Mouse (Mus musculus) E14TG2a.4 (cell line): ENCODE measurements around the gene Sema5b.

Experiments
- H3K27me3 ChIP-seq: 2 replicates; pipeline ENCODE4 v1.6.1; 2014; ENCODE audit warnings: low read length, control low read depth; ENCODE audit not compliant: insufficient read depth
- H3K36me3 ChIP-seq: 2 replicates; pipeline ENCODE4 v1.6.1; 2014; ENCODE audit warnings: low read length, control low read depth; ENCODE audit not compliant: insufficient read depth
- H3K4me1 ChIP-seq: replicated peaks from 2 replicates; pipeline ENCODE4 v1.6.1; 2014; ENCODE audit warnings: low read depth, low read length, control low read depth
- H3K4me3 ChIP-seq: replicated peaks from 2 replicates; pipeline ENCODE4 v1.5.1; 2014; ENCODE audit warnings: mild to moderate bottlenecking, low read length
- H3K9me3 ChIP-seq: 2 replicates; pipeline ENCODE4 v1.6.1; 2014; ENCODE audit warnings: low read length, control low read depth
- CTCF ChIP-seq: conservative IDR thresholded peaks from 2 replicates; pipeline ENCODE4 v1.5.1; 2014; ENCODE audit warnings: low read length
- NANOG ChIP-seq: IDR thresholded peaks from 2 replicates; pipeline ENCODE4 v1.6.1; 2014; ENCODE audit warnings: borderline replicate concordance, low read length, mixed read lengths
- POU5F1 ChIP-seq: IDR thresholded peaks from 2 replicates; pipeline ENCODE4 v1.6.1; 2014; ENCODE audit warnings: low read length, borderline replicate concordance

The Sema5b gene

DNA sequence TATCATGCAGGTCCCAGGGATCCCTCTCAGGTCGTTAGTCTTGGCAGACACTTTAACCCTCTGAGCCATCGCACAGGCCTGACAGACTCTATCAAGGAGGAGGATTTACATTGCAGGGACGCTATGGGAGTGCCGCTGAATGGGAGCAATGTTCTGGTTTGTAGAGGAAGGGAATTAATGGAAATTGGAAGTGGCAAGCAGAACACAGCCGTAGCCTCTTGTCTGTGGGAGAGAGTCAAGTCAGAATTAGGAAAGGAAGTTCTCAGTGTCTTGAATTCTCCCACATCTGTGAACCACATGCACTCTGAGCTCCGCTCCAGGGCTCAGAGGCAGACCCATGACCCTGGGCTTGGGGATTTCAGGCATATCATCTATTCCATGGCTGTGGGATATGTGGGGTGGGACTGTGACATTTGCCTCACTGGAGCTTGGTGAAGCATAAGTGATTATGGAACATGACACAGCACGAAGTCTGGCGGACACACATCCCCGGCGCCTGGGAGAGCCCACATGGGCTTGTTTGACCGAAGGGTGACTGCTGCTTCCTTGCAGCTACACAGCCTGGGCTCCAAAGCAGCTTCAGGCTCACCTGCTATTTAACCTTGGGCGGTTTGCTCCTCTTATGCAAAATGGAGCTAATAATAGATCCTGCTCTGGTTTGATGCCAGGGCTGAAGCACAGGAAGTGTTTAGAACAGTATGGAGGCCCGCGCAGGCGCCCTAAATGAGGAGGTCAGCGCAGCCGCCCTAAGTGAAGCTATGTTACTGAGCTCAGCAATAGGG lies 140.6 kb downstream of the Sema5b start:
- Histone ChIP-seq H3K4me3 (peak overlapping the region; percentile 58), H3K27me3 (peaks cover 26% of the 10 kb centered on the region), H3K4me1 (peaks cover 23% of the 10 kb centered on the region), H3K9me3 (no peaks in the 10 kb centered on the region), H3K36me3 (no peaks in the 10 kb centered on the region)
- TF ChIP-seq CTCF, result no peak
- no peak for TF ChIP-seq NANOG

DNA sequence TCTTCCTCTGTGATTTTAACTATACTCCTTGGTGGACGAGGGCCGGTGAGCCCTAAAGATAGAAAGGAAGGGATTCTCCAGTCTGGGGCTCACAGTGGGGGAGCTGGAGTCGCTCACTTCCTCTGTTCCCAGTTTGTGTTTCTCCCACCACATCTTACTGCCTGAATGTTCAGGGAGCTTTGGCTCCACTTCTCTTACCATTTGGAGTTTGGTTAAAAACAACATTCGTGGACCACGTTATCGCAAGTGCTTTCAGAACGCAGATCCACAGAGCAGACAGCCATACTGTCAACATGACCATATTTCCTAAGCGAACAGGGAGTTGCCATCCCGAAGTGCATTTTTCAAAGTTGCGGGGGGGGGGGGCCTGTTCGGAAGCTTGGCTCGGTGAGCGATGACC lies 144.1 kb downstream of the Sema5b start:
- no peaks in the 10 kb centered on the region for H3K9me3 ChIP-seq
- H3K27me3 ChIP-seq, result peaks cover 37% of the 10 kb centered on the region
- H3K36me3 ChIP-seq, result no peaks in the 10 kb centered on the region
- H3K4me3 ChIP-seq, result no peak overlapping the region
- peaks cover 15% of the 10 kb centered on the region for H3K4me1 ChIP-seq
- TF ChIP-seq NANOG, result no peak
- TF ChIP-seq POU5F1, result no peak
- no peak for TF ChIP-seq CTCF

DNA sequence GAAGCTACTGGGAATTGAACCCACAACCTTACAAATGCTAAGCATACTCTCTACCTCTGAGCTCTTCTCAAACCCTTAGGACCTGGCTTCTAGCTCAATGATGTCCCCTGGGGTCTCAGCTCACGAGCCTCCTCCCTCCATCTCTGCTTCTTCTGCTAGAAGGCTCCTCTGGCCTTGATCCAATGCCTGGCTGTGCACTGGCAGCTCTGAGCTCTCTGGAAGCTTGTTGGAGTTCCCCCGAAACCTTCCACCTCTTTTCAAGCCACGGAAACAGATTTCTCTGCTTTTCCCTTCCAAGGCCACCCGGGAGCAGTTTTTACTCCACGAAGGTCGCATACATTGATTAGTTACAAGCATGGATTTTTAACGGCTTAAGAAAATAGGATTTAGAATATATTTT lies 145.5 kb downstream of the Sema5b start:
- H3K9me3 ChIP-seq, result no peaks in the 10 kb centered on the region
- TF ChIP-seq CTCF (no peak), NANOG (no peak), POU5F1 (no peak)
- peaks cover 16% of the 10 kb centered on the region for H3K4me1 ChIP-seq
- peaks cover 29% of the 10 kb centered on the region for H3K27me3 ChIP-seq
- H3K4me3 ChIP-seq, result no peak overlapping the region
- H3K36me3 ChIP-seq, result no peaks in the 10 kb centered on the region

DNA sequence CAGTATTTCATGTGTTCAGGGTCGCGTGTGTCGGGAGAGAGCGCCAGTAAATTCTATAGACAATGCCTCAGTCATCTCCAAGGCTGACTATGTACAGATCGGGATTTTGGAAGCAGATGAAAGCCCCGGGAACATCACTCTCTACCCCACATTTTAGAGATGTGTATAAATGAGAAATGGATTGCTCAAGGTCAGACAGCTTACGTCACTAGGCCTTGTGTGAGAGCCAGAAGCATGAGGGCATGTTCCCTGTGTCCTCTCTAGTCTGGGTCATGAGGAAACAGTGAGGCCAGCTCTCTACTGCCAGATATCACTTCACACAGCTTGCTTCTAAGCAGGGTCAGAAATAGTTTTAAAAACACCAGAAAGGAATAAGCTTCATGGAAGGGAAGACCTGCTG lies 150.7 kb downstream of the Sema5b start:
- no peak for TF ChIP-seq CTCF
- TF ChIP-seq NANOG, result no peak
- no peak for TF ChIP-seq POU5F1
- Histone ChIP-seq H3K4me1 (peaks cover 14% of the 10 kb centered on the region), H3K4me3 (no peak overlapping the region), H3K36me3 (no peaks in the 10 kb centered on the region), H3K9me3 (peaks cover 3% of the 10 kb centered on the region; the same call in 1 of the 2 replicates), H3K27me3 (peaks cover 11% of the 10 kb centered on the region; the same call in 1 of the 2 replicates)

DNA sequence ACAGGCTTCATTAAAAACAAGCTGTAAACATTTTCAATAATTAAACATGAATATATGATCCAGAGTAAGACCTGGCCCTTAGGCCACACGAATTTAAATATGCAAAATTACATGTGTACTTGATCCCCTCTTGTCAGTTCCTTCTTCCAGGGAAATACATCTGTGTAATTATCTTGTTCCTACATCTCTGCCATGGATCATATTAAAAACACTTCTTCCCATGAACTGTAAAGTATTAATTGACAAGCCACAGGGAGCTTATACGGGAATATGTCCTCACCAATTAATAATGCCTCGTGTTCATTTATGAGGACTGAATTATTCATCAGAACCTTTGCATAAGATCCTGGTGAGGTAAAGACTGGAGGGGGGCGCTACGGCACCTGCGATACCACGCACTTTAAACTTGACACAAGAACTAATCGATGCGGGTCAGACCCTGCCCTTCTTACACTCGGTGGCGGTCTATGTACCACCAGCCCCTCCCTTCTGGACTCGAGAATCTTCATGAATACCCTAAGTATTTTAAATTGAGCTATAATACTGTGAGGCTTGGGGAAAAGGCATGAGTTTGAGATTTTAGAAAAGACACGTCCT lies 153.4 kb downstream of the Sema5b start:
- Histone ChIP-seq H3K36me3 (peaks cover 10% of the 10 kb centered on the region), H3K4me3 (no peak overlapping the region), H3K9me3 (peaks cover 3% of the 10 kb centered on the region; the same call in 1 of the 2 replicates), H3K4me1 (peaks cover 15% of the 10 kb centered on the region), H3K27me3 (no peaks in the 10 kb centered on the region)
- TF ChIP-seq CTCF (no peak), NANOG (no peak), POU5F1 (no peak)

DNA sequence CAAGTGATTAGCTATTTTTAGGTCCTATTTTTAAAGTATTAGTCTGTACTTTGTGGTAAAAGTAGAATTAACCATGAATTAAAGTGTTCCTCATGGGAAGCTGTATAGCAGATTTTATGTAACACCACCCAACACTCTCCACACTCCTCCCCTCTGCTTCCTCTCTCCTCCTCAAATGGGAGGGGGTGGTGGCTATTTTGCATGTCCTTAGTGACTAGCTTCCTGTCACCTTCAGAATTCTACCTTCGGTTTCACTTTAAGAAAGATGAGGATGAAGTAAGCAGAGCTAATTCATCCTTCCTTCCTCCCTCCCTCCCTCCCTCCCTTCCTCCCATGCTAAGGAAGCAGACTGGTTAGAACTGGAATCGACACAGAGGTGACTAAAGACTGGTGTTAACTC lies 155.2 kb downstream of the Sema5b start:
- peaks cover 10% of the 10 kb centered on the region for H3K4me1 ChIP-seq
- H3K36me3 ChIP-seq, result peaks cover 10% of the 10 kb centered on the region
- no peak overlapping the region for H3K4me3 ChIP-seq
- H3K27me3 ChIP-seq, result no peaks in the 10 kb centered on the region
- peaks cover 3% of the 10 kb centered on the region; the same call in 1 of the 2 replicates for H3K9me3 ChIP-seq
- TF ChIP-seq CTCF (no peak), NANOG (no peak), POU5F1 (no peak)

DNA sequence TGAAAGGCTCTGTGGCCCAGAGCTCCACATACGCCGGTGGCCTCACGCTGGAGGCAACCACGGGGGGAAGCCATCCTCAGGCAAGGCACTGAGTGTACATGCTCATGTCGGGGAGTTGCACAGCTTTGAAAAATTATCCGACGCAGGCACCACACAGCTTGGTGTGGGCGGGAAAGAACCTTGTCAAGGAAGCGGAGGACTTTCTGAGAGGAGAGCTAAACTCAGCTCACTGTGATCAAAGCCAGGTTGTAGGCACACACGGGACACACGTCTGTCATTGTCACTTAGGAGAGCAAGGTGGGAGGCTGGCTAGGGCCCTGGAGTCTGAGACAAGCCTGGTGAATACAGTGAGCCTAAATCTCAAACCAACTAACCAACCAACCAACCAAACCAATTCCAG lies 160.9 kb downstream of the Sema5b start:
- Histone ChIP-seq H3K9me3 (no peaks in the 10 kb centered on the region), H3K36me3 (peaks cover 32% of the 10 kb centered on the region), H3K4me1 (no peaks in the 10 kb centered on the region), H3K27me3 (no peaks in the 10 kb centered on the region), H3K4me3 (no peak overlapping the region)
- no peak for TF ChIP-seq NANOG
- no peak for TF ChIP-seq CTCF
- no peak for TF ChIP-seq POU5F1

DNA sequence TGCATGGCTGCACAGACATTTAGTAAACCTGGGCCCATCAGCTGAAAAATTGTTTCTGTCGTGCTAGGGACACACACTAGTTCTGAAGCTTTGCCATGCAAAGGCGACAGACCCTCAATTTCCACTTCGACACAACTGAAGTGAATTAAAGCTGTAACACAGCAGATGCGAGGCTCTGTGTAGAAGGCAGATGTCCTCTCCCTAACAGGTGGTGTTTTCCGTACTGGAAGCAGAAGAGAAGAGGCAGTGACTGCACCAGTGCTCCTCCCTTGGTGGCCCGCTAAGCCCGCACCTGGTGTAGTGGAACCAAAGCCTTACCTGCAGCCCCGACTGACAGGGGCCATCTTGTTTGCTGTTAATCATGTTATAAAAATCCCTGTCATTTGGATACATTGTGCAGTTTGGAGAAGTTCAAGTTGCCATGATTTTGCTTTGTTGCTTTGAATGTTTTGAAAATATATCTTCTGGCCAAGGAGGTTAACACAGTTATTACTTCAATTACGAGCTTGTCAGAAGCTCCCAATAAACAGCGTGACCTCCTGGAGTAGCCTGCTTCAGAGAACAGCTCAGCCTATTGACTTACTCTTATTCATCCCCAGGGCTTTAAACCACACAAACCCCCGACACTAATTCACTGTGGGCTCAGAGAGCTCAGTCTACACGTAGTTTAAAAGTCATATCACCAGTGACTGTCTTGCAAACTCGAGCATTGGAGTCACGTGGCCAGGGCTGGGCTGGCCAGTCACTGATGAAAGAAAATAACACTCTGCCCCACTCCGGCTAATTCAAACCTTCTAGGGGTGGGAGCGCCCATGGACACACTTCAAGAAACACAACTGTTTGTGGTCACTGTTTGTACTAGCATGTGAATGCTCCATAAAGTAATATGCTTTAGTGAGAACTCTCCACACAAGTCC lies 163.1 kb downstream of the Sema5b start:
- TF ChIP-seq CTCF (no peak), NANOG (no peak), POU5F1 (no peak)
- Histone ChIP-seq H3K9me3 (no peaks in the 10 kb centered on the region), H3K4me1 (peaks cover 1% of the 10 kb centered on the region), H3K27me3 (no peaks in the 10 kb centered on the region), H3K4me3 (no peak overlapping the region), H3K36me3 (peaks cover 33% of the 10 kb centered on the region)
